In the genomic region with DNA sequence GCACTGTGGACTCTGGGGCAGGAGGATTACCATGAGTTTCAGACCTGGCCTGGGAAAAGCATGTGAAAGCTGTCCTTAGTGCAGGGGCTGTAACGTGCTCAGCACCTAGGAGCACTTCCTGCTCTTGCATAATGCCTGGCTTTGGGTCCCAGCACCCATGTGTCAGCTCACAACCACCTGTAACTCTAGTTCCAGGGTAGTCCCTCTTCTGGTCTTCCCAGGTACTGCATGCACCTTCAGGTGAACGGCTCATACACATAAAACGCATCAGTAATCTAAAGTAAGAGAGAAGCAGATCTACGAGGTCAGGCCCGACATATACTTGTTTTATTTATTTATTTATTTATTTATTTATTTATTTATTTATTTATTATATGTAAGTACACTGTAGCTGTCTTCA, we compare ENCODE assay signal across 9 mouse cellular contexts. TPM values are rescaled to one million over a fixed set of nuclear protein-coding genes. Genes with fewer than 3 reads are reported as not detected.
A peak's percentile ranks its signal among the peaks of the same experiment; 100 is the strongest.
DNase-seq lines count a peak whose midpoint lies in the region; ATAC-seq lines count a peak whose summit lies in the region.
"Had no signal": no experiment of that assay in that cellular context is flagged by ENCODE, and none has a peak within 500 bp of the region (broad histone marks: within the 10 kb centered on the region; RNA-seq: fewer than 3 reads in every experiment).

No protein-coding gene starts in this region.

- no peaks in the 10 kb centered on the region for H3K9me3 ChIP-seq in embryonic facial prominence, embryonic 10.5 days

- peaks cover 98% of the 10 kb centered on the region for H3K36me3 ChIP-seq in embryonic facial prominence, embryonic 10.5 days (replicated peaks)

- H3K27ac ChIP-seq in embryonic facial prominence, embryonic 10.5 days (replicated peaks), result no peak overlapping the region

- WGBS in embryonic facial prominence, embryonic 10.5 days, result 92% methylated on average over 5 of the region's 5 CpGs

- 0 out of 2 replicates have a peak, but pooled peaks have one; percentile 23 for ATAC-seq in neutrophil, adult 5-6 weeks (ENCODE audit: extremely low read depth, insufficient number of reproducible peaks, low FRiP score, poor library complexity, severe bottlenecking)

- no peak overlapping the region for H3K4me3 ChIP-seq in embryonic facial prominence, embryonic 10.5 days

- no peaks in the 10 kb centered on the region for H3K27me3 ChIP-seq in embryonic facial prominence, embryonic 10.5 days (replicated peaks; ENCODE audit: low read depth, poor library complexity, severe bottlenecking)

- no peaks in the 10 kb centered on the region for H3K4me1 ChIP-seq in embryonic facial prominence, embryonic 10.5 days

- DNase-seq in kidney, postnatal 10 days, result peak; percentile 31
- DNase-seq in kidney, adult 18-20 months, result no peak
- DNase-seq in ES-CJ7 (ENCODE audit: low read depth, low spot score), result peak; percentile 82
- DNase-seq in embryonic facial prominence, embryonic 10.5 days (ENCODE audit: low spot score), result peak; percentile 25
- no peak for DNase-seq in frontal cortex, postnatal 10 days (ENCODE audit: low spot score in 2 of 2)
- no peak for DNase-seq in heart, adult 18-20 months
- no peak for DNase-seq in adrenal gland, postnatal 36 days
- DNase-seq: gastrocnemius, postnatal 14 days had no signal

RNA-seq across cellular contexts. Expression of a gene that starts 10.8 kb away (rescaled TPM):
- 1.2 and 1.6 TPM in 2 replicates for polyA plus RNA-seq in embryonic facial prominence, embryonic 10.5 days (2016; fragmentation: Nextera tagmentation; extraction: Ambion mirVana)
- total RNA-seq in neutrophil, adult 5-6 weeks (2017), result 13.8 and 14.0 TPM in 2 replicates
- total RNA-seq in heart, adult 18-20 months (2021), result 1 to 10 TPM; 1.3 to 2.0 TPM
- total RNA-seq in adrenal gland, postnatal 36 days (2021), result 1 to 10 TPM; 4.1 to 5.5 TPM

RNA-seq across cellular contexts. Expression of a gene that starts 10.8 kb away (rescaled TPM):
- not detected in 2 replicates for polyA plus RNA-seq in embryonic facial prominence, embryonic 10.5 days (2016; fragmentation: Nextera tagmentation; extraction: Ambion mirVana)
- total RNA-seq in neutrophil, adult 5-6 weeks (2017), result not detected in 2 replicates
- total RNA-seq in heart, adult 18-20 months (2021), result not detected
- total RNA-seq in adrenal gland, postnatal 36 days (2021), result not detected
- total RNA-seq: gastrocnemius, postnatal 14 days had no signal

RNA-seq across cellular contexts. Expression of a gene that starts 11.2 kb away (rescaled TPM):
- polyA plus RNA-seq in embryonic facial prominence, embryonic 10.5 days (2016; fragmentation: Nextera tagmentation; extraction: Ambion mirVana), result 51.9 TPM in 2 replicates
- total RNA-seq in neutrophil, adult 5-6 weeks (2017), result 149 and 179 TPM in 2 replicates
- 10 to 100 TPM; 81.6 to 84.8 TPM for total RNA-seq in heart, adult 18-20 months (2021)
- total RNA-seq in adrenal gland, postnatal 36 days (2021), result 10 to 100 TPM; 78.9 to 82.6 TPM

RNA-seq across cellular contexts. Expression of a gene that starts 31.3 kb away (rescaled TPM):
- polyA plus RNA-seq in embryonic facial prominence, embryonic 10.5 days (2016; fragmentation: Nextera tagmentation; extraction: Ambion mirVana), result not detected in 2 replicates
- not detected in 2 replicates for total RNA-seq in neutrophil, adult 5-6 weeks (2017)
- total RNA-seq in heart, adult 18-20 months (2021), result not detected
- total RNA-seq in adrenal gland, postnatal 36 days (2021), result not detected
- total RNA-seq: gastrocnemius, postnatal 14 days had no signal

RNA-seq across cellular contexts. Expression of a gene that starts 59.1 kb away (rescaled TPM):
- polyA plus RNA-seq in embryonic facial prominence, embryonic 10.5 days (2016; fragmentation: Nextera tagmentation; extraction: Ambion mirVana), result 145 and 157 TPM in 2 replicates
- 253 and 275 TPM in 2 replicates for total RNA-seq in neutrophil, adult 5-6 weeks (2017)
- total RNA-seq in heart, adult 18-20 months (2021), result 100 to 1,000 TPM; 347 to 417 TPM
- total RNA-seq in adrenal gland, postnatal 36 days (2021), result 1,000 to 10,000 TPM; 1,062 to 2,025 TPM

Comparison
In these comparisons a context has a peak if more than half of its experiments do, and no peak if none do; other contexts are left out.
1. DNase-seq: peak in kidney, postnatal 10 days (single experiment), ES-CJ7 (single experiment) and embryonic facial prominence, embryonic 10.5 days (single experiment); none in kidney, adult 18-20 months (single experiment), frontal cortex, postnatal 10 days (0 of 2), heart, adult 18-20 months (0 of 2) and adrenal gland, postnatal 36 days (0 of 2).